Mouse (Mus musculus): ENCODE measurements around the gene Lingo3.
"Not testable (repeated sequence)": the region's sequence is repeated elsewhere in the genome, so short reads cannot be mapped to it uniquely, and the experiment has no call there.

The Lingo3 gene

GRCm38 (mm10) chr10:80843087-80843930 lies 530 bp downstream of the Lingo3 start:
- no peak for DNase-seq (ENCODE audit: low read depth, low spot score)

- DNase-seq (ENCODE audit: low read depth, low spot score): no peak
Measured at GRCm38 (mm10) chr10:80842334-80842733, 1.5 kb downstream of the Lingo3 start.

GRCm38 (mm10) chr10:80841685-80842084 lies 2.2 kb downstream of the Lingo3 start:
- DNase-seq (ENCODE audit: low read depth, low spot score): no peak

GRCm38 (mm10) chr10:80839848-80840247 lies 4.0 kb downstream of the Lingo3 start:
- DNase-seq (ENCODE audit: low read depth, low spot score): no peak

GRCm38 (mm10) chr10:80838346-80838912 lies 5.4 kb downstream of the Lingo3 start:
- DNase-seq (ENCODE audit: low read depth, low spot score): no peak

GRCm38 (mm10) chr10:80837827-80838226 lies 6.0 kb downstream of the Lingo3 start:
- peak; percentile 78 for DNase-seq (ENCODE audit: low read depth, low spot score)

GRCm38 (mm10) chr10:80836949-80837379 lies 6.9 kb downstream of the Lingo3 start:
- no peak for DNase-seq (ENCODE audit: low read depth, low spot score)

- DNase-seq (ENCODE audit: low read depth, low spot score): no peak
Measured at GRCm38 (mm10) chr10:80835617-80836016, 8.2 kb downstream of the Lingo3 start.

GRCm38 (mm10) chr10:80832818-80833217 lies 11.0 kb downstream of the Lingo3 start:
- no peak for DNase-seq (ENCODE audit: low read depth, low spot score)

- no peak for DNase-seq (ENCODE audit: low read depth, low spot score)
Measured at GRCm38 (mm10) chr10:80831136-80831535, 12.7 kb downstream of the Lingo3 start.

- DNase-seq (ENCODE audit: low read depth, low spot score): no peak
Measured at GRCm38 (mm10) chr10:80829359-80830278, 14.2 kb downstream of the Lingo3 start.

GRCm38 (mm10) chr10:80828587-80828986 lies 15.3 kb downstream of the Lingo3 start:
- DNase-seq (ENCODE audit: low read depth, low spot score): not testable (repeated sequence)

- DNase-seq (ENCODE audit: low read depth, low spot score): no peak
Measured at GRCm38 (mm10) chr10:80827870-80828420, 15.9 kb downstream of the Lingo3 start.

GRCm38 (mm10) chr10:80827063-80827869 lies 16.6 kb downstream of the Lingo3 start:
- DNase-seq (ENCODE audit: low read depth, low spot score): no peak

GRCm38 (mm10) chr10:80826151-80827062 lies 17.4 kb downstream of the Lingo3 start, which contains the start of gene Oaz1:
Oaz1 (plus strand) TSS chr10:80826656.
- DNase-seq (ENCODE audit: low read depth, low spot score): peak; percentile 100

- DNase-seq (ENCODE audit: low read depth, low spot score): no peak
Measured at GRCm38 (mm10) chr10:80824827-80825226, 19.0 kb downstream of the Lingo3 start.

GRCm38 (mm10) chr10:80823847-80824643 lies 19.8 kb downstream of the Lingo3 start:
- no peak for DNase-seq (ENCODE audit: low read depth, low spot score)

- DNase-seq (ENCODE audit: low read depth, low spot score): no peak
Measured at GRCm38 (mm10) chr10:80823316-80823715, 20.5 kb downstream of the Lingo3 start.

GRCm38 (mm10) chr10:80822528-80822927 lies 21.3 kb downstream of the Lingo3 start:
- no peak for DNase-seq (ENCODE audit: low read depth, low spot score)
